Mouse (Mus musculus) CD4-positive, CD25-positive, alpha-beta regulatory T cell, adult 2 months (primary cell): ENCODE results near the gene Efemp2.
"Not testable (repeated sequence)": the region's sequence is repeated elsewhere in the genome, so short reads cannot be mapped to it uniquely, and the experiment has no call there.

Experiments used
- DNase-seq: peaks from one replicate; pipeline ENCODE4 v3.0.0-alpha.2; 2012; ENCODE audit warnings: low read depth, low spot score

Efemp2 gene

DNA sequence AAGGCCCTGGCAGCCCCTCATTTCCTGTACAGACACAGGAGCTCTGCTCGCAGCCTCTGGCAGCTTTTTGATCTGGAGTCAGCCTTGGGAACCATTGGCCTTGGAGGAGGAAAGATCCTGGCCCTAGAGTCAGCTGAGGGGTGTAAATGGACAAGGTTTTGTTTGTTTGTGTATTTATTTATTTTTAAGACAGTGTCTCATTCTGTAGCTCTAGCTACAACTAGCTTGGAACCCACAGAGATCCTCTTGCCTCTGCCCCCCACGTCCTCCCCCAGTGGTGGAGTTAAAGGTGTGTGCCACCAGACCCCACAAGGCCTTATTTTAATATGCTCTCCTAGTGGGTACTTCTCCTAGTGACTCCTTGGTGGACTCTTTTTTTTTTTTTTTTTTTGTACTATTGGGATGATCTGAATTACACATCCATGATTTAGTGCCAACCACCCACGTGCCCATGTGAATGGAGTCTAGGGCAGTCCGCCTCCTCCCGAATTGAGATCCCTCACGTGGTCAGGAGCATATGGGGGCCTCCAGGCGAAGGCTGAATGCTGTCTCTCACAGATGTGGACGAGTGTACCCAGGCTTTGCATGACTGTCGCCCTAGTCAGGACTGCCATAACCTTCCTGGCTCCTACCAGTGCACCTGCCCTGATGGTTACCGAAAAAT is 3.4 kb downstream of the Efemp2 start:
- DNase-seq: no peak

DNA sequence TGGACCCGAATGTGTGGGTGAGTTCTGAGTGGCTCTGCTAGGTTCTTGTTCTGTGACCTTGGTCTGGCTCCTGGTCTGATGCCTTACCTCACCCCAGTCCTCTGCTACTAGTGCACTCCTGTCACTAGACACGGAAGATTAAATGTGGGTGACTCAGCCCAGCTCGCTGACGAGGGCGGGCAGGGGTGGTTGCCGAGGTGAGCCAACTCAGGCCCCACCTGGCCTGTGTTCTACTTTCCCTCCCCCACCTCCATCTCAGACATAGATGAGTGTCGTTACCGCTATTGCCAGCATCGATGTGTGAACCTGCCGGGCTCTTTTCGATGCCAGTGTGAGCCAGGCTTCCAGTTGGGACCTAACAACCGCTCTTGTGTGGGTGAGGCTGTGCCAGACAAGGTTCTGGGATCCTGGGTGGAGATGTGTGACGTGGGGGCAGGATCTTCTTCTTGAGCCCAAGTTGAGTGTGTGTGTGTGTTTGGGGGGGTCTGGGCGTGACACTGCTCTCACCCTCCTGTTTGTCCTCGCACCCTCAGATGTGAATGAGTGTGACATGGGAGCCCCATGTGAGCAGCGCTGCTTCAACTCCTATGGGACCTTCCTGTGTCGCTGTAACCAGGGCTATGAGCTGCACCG is 4.0 kb downstream of the Efemp2 start:
- DNase-seq: no peak

DNA sequence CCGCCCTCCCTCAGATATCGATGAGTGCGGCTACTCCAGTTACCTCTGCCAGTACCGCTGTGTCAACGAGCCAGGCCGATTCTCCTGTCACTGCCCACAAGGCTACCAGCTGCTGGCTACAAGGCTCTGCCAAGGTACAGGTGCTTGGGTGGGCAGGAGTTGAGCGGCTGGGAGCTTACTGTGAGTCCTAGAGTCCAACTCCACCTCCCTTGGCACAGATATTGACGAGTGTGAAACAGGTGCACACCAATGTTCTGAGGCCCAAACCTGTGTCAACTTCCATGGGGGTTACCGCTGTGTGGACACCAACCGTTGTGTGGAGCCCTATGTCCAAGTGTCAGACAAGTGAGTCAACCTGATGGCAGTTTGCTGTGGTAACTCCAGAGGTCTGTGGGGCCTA is 6.3 kb downstream of the Efemp2 start:
- no peak for DNase-seq

DNA sequence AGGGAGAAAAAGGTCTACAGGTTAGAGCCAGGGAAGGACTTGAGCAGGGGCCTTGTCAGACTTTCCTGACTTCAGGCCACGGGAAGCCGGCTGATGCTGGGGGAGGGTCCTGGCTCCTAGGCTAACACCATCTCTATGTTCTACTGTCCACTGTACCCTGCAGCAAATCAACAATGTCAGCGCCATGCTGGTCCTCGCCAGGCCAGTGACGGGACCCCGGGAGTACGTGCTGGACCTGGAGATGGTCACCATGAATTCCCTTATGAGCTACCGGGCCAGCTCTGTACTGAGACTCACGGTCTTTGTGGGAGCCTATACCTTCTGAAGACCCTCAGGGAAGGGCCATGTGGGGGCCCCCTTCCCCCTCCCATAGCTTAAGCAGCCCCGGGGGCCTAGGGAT is 7.6 kb downstream of the Efemp2 start:
- no peak for DNase-seq

DNA sequence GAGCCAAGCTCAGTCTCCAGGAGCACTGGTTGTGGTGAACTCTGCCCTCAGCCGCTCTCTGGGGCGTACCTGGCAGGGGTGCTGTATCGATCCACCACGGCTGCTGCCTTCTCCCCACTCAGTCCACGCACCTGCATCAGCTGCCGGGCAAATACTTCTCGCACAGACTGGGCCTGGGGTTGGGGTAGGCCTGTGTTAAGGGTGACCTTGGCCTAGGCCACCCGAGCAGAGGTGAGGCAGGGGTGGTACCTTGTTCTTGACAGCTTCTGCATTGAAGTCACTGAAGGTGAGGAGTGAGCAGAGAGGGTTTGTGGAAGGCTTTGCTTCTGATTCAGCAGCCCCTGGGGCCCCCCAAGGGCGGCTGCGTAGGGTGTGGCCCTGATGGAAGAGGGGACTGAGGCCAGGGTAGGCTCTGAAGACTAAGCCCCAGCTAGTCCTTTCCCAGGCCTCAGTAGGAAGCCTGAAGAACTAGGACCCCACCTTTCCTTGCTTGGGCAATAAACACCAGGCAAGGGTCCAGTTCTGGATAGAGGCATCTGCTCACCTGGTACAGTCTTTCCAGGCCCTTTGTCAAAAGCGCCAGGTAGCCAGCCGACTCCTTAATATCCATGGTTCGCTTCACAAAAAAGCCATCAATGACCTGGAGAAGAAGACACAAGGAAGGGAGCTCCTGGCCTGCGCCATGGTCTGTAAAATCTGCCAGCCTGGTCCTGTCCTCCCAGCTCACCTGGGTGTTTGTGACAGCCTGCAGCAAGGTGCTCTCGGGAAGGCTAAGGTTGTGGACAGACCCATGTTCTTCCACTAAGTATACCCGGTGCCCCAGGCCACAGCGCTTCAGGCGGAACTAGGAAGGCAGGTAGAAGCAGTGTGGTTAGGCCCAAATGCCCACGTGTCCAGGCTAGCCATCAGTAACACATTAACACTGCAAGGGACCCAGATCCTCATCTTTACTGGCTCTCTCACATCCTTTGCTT is 9.9 kb downstream of the Efemp2 start:
- no peak for DNase-seq

DNA sequence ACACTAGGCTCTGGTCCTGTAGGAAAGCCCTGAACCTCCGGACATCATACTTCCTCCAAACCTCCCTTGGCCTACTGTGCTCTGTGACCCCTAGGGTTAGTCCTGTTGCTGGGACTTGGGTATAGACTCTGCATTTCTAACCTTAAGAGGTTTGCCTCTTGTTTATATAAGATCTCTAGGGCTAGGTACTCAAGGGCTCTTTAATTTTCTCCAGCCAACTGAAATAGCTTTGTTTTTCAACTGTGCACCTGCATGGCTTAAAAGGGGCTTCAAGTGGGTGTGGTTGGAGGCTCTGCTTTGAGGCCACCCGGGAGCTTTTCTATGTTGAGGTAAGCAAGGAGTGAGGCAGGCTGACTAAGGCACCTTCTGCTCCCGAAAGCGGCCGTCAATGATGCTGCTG is 10.7 kb downstream of the Efemp2 start:
- no peak for DNase-seq

DNA sequence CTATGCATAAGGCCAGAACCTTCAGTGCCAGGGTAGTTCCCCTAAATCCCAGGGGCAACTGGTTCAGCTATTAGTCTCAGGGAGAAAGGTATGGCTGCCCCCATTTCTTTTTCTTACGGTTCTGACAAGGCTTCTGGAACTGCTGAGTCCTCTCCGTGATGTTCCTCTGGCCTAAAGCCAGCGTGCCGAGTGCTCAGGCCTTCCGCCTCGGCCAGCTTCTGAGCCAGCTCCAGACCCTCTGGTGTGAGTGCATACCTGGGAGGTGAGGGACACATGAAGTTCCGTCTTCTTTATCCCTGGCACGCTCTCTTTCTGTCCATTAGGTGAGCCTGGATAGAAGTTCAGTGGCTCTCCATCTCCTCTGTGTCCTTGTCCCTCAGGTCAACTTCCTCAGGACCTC is 11.6 kb downstream of the Efemp2 start:
- no peak for DNase-seq

DNA sequence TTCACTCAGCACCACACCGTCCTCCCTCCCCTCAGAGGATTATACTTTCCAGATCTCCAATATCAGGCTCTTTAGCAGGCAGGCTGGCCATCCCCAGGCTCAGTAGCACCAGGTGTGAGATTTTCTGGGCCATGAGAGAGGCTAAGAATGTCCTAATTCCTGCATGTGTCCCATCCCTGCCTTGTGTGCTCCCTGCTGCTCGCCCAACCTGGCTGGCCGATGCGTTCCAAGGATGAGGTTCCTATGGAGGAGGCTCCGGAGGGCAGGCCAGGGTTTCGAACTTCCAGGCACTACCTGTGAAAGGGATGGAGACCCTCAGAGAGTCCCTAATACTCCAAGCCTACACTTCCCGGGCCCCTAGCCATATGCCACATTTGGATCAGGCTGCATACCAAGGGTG is 12.1 kb downstream of the Efemp2 start:
- no peak for DNase-seq

DNA sequence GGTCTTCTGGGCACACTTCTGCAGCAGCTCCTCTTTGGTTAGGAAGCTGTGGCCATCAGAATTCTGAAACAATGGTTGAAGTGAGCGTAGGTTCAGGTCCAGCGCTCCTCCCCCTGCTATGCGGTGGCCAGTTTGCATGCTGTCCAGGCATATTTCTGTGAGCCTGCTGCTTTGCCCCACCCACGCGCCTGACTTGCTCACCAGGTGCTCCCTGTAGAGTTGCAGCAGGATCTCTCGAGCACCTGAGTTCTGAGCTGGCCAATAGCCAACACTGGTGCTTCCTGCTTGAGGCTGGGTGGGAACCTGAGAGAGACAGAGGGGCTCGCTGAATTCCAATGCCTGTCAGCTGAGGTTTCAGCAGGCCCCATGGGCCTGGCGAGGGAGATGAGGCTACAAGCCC is 12.5 kb downstream of the Efemp2 start:
- DNase-seq: no peak

DNA sequence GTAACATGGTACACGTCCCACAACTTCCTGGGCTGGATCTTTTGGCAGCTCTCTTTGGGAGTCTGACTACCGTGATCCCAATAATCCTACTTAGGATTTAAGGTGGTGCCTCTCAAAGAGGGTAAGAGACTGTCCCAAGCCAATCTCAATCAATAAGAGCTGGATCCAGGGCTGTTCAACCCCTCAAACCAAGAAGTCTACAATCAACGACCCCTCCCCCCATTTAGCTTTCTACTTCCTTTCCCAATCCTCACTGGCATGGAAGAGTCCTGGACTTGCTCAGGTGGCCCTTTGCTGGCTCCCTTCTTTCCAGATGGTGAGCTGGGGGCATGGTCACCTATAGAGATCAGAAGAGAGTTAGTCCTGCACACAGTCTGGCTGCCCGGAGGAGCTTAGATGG is 13.0 kb downstream of the Efemp2 start:
- DNase-seq: no peak

DNA sequence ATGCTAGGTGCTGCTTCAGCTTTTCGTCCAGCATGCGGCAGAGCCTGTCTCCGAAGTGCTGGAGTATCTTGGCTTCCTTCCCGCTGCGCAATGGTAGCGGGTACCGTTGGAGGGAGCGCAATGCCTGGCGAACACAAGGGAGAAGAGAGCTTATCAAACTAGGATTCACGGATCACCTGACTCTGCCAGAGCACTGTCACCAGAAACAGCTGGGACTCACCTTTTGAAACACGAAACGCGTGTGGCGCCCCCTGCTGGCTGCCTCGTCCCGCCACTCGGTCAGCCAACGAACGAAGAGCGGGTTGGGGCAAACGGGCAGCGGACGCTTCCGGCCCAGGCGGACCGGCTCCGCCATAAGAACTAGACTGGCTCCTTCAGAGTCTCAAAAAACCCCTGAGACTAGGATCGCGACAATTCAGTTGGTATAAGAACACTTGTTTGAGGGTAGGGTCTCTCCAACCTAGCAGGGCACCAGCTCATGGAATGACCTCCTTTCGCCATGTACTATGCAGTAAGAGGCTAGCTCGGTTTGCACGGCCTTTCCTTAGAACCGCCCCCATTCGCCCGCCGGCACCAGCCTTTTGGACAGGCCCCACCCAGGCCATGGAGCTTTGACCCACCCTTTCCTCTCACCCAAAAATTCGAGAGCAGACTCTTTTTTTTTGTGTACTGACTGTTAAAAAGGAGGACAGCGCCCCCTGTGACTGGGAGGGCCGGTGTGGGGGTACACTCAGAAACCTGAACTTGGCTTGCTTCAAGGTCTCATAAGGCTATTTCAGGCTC is 14.2 kb downstream of the Efemp2 start, which contains the start of gene Mus81:
Mus81 (minus strand) TSS at position 635 of the 783 bp plus-strand sequence.
- DNase-seq: peak; percentile 96

DNA sequence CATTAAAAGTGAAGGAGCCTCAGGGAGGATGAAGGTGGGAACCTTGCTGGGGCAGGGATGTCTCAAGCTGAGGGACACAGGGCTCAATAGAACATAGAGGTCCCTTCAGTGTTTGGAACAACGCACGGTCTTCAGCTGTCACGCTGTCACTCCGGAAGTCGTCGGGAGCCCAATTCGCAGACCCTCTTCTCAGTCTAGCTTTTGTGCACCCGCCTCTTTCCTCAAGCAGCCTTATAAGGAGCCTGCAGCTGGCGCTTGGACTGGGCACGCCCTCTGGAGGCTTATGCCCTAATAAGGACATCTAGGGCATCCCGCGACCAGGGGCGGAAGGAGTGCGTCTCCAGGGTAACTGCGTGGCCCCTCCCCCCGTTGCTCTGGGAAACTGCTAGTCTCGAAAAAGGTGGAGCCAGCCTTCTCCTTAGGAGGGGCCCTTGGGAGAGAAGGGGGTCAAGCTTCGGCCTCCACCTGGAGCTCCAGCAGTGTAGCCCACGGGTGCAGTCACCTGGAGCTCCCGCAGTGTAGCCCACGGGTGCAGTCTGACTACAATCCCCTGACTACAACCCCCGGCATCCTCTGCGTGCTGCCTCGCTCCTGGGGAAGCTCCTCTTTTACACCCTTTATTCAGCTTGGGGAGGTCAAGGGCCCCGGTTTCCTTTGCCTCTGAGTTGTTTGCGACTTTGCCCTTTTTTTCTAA is 15.3 kb downstream of the Efemp2 start:
- peak; percentile 97 for DNase-seq

DNA sequence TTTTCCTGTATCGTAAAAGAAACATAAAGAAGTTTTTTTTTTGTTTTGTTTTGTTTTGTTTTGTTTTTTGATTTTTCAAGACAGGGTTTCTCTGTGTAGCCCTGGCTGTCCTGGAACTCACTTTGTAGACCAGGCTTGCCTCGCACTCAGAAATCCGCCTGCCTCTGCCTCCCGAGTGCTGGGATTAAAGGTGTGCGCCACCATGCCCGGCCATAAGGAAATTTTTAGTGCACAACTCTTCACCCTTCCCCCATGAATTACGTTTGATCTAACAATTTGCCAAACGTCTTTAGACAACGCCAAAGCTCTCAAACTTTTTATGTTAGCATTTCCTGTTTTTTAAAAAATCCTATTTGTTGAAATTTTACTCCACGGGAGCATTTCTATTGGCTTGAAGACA is 16.0 kb downstream of the Efemp2 start:
- peak; percentile 44 for DNase-seq

DNA sequence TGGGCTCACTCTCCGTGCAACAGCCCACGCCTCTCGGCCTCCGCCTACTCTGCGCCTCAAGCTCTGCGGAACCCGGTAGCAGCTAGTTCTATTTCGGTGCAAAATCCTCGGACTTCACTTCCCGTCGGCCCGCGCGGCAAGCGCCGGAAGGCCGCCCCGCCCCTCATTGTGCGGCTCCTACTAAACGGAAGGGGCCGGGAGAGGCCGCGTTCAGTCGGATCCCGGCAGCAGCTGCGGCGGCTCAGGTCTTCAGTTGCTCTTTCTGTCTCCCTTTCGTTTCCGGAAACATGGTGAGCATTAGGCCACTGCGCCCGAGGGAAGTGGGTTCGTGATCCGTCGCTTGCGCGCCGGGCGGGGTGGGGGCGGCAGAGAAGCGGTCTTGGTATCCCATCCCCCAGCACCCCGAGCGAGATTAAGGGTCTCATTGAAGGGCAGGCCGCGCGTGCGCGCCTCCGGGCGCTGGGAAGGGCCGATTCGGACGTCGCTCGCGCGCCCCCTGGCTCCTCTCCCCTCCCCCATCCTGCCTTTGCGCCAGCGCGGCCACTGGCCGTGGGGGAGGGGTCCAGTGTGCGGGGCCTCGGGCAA is 16.7 kb downstream of the Efemp2 start, which contains the start of gene Cfl1:
Cfl1 (plus strand) TSS at position 143 of the 585 bp plus-strand sequence.
- peak; percentile 96 for DNase-seq

DNA sequence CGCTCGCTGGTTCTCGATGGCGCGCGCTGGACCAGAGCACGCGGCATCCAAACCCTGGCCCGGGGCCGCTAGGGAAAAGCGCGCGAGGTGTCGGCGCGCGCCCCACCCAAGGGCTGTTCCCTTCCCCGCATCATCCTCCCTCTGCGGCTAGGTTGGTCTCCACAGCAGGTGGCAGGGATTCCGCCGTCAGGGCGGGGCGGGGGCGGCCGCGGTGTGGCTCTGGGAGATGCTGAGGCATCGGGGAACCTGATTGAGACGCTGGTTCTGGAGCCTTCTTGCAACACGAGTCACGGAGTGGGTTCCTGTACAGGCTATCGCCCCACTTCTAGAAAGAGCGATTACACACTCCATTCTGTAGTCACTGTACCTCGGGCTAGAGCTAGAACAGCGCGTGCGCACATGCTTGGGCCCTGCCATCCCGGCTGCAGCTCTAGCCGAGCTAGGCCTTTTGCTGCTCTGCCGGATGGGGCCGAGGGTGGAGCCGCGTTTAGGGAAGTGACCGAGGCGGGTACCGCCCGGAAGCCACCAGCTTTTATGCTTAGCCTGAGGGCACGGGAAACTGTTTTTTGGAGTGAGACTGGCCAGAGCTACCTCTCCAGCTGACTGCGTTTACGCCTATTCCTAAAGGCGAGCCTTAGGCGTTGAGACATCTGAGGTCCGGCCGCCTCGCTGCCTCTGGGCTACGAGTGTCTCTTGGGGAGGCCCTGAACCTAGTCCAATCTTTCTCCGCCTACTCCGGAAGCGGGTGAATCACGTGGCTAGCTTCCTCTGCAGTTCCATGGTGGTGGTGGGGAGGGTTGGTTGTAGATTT is 17.3 kb downstream of the Efemp2 start:
- DNase-seq: peak; percentile 91

DNA sequence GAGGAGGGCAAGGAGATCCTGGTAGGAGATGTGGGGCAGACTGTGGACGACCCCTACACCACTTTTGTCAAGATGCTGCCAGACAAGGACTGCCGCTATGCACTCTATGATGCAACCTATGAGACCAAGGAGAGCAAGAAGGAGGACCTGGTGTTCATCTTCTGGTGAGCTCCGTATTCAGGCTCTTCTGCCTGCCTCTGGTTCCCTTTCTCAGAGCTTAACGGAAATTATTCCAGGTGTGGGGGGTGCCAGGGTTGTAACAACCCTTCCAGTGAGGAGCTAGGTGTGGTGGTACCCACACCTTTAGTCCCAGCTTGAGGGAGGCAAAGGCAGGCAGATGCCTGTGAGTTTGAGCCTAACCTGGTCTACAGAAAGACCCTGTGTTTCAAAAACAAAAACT is 18.9 kb downstream of the Efemp2 start:
- DNase-seq: no peak

DNA sequence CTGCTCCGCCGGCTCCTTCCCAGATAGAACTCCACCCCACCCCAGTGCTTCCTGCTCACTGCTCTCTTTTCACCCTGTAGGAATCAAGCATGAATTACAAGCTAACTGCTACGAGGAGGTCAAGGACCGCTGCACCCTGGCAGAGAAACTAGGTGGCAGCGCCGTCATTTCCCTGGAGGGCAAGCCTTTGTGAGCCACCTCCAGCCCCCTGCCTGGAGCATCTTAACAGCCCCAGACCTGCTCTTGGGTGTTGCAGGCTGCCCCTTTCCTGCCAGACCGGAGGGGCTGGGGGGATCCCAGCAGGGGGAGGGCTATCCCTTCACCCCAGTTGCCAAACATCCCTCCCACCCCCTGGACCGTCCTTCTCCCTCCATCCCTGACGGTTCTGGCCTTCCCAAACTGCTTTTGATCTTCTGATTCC is 19.6 kb downstream of the Efemp2 start:
- DNase-seq: not testable (repeated sequence)

DNA sequence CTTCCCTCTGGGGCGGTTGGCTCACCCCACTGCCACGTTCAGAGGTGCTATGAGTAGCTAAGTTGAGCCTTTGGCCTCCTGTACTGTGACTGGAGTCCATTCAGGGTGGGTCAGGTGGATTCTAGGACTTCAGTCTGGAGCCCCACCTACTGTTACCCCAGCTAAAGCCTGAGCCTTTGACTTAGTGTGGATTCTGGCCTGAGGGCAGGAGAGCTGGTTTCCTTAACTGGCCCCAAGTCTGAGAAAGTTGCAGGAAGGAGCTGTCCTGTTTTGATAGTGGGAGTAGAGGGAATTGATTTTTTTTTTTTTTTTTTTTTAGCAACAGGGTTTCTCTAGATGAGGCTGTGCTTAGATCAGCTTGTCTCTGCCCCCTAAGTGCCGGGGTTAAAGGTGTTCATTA is 20.6 kb downstream of the Efemp2 start:
- DNase-seq: no peak

DNA sequence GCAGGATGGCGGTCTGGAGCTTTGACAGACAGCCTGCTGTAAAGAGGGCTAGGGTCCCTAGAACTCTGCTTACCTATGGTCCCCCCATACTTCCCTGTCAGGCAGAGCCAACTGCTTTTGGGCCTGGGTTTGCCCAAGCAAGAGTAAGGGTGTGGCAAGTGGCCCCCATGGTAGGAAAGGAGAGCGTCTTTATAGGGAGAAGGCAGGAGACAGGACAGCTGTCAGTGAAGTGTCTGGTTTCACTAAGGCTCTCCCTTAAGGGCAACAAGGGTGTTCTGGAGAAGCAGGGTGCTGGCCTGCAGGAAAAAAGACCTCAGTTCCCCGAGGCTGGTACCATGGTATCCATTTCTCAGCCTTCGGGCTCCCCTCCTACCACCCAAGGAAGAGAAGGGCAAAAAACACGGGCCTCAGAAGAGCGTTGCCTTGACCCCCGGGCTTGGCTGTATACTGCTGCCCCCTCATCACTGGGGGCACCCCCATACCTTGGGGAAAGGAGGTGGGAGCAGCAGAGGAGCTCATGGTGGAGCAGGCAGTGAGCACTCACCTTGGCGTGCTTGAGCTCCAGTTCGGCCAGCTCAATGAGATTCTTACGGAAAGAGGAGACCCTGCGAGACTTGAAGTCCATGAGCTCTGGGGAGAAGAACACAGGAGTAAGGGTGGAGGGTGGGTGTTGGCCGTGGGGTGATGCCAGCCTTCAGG is 21.7 kb downstream of the Efemp2 start:
- no peak for DNase-seq
